Mouse (Mus musculus) stomach, postnatal 0 days (tissue): ENCODE data around the gene Zic4. TPM values are rescaled to one million over a fixed set of nuclear protein-coding genes. Genes with fewer than 3 reads are reported as not detected.

Experiments
- ATAC-seq: fragments of 200-750 bp; cut with Nextera tagmentation; 2 replicates; pipeline ENCODE4 v1.8.0; 2017; ENCODE audit not compliant: low FRiP score, low TSS enrichment
- DNase-seq: peaks from one replicate; pipeline ENCODE4 v3.0.0-alpha.2; 2016; ENCODE audit warnings: low spot score
- H3K27ac ChIP-seq: fragments of 300-500 bp; sonication (generic); replicated peaks from 2 replicates; pipeline ENCODE4 v1.5.1; 2014; ENCODE audit warnings: mild to moderate bottlenecking, control low read depth
- H3K27me3 ChIP-seq: fragments of 300-500 bp; sonication (generic); 2 replicates; pipeline ENCODE4 v1.6.1; 2014; ENCODE audit warnings: low read length; ENCODE audit not compliant: control insufficient read depth, insufficient read depth
- H3K36me3 ChIP-seq: fragments of 300-500 bp; sonication (generic); 2 replicates; pipeline ENCODE4 v1.6.1; 2014; ENCODE audit warnings: low read length, mixed read lengths; ENCODE audit not compliant: control insufficient read depth, insufficient read depth
- H3K4me1 ChIP-seq: fragments of 300-500 bp; sonication (generic); replicated peaks from 2 replicates; pipeline ENCODE4 v1.6.1; 2014; ENCODE audit warnings: antibody characterized with exemption; ENCODE audit not compliant: control insufficient read depth, insufficient read depth
- H3K4me2 ChIP-seq: fragments of 300-500 bp; sonication (generic); replicated peaks from 2 replicates; pipeline ENCODE4 v1.6.1; 2014; ENCODE audit warnings: low read depth, mild to moderate bottlenecking, control low read depth, moderate library complexity
- H3K4me3 ChIP-seq: fragments of 300-500 bp; sonication (generic); 2 replicates; pipeline ENCODE4 v1.5.1; 2014; ENCODE audit warnings: low read depth, low read length, control low read depth
- H3K9ac ChIP-seq: fragments of 300-500 bp; sonication (generic); 2 replicates; pipeline ENCODE4 v1.6.1; 2014; ENCODE audit warnings: mild to moderate bottlenecking, low read length, control low read depth, mixed read lengths
- H3K9me3 ChIP-seq: fragments of 300-500 bp; sonication (generic); 2 replicates; pipeline ENCODE4 v1.6.1; 2016; ENCODE audit warnings: low read length; ENCODE audit not compliant: control insufficient read depth
- CTCF ChIP-seq: IDR thresholded peaks from 2 replicates; pipeline ENCODE4 v1.5.1; 2016; ENCODE audit warnings: antibody characterized with exemption, low read depth, mild to moderate bottlenecking, moderate library complexity
- EP300 ChIP-seq: optimal IDR thresholded peaks from 2 replicates; pipeline ENCODE3; 2016; ENCODE audit warnings: antibody characterized with exemption
- WGBS: fragments of 180-500 bp; shearing (Covaris S2); extraction: QIAGEN DNeasy Blood & Tissue Kit; methylation state at CpG from one replicate; pipeline ENCODE4 v1.1.7; 2014; 5-methylcytosine and 5-hydroxymethylcytosine counted together
- polyA plus RNA-seq: library from polyadenylated mRNA; unstranded; fragments of >200 nt; fragmentation: Nextera tagmentation; extraction: Ambion mirVana; gene quantifications from 2 replicates; pipeline ENCODE4 v1.2.1, GENCODE M21; 2015

Gene Zic4
- polyA plus RNA-seq, 1 experiment from 2014 or later: not detected

DNA sequence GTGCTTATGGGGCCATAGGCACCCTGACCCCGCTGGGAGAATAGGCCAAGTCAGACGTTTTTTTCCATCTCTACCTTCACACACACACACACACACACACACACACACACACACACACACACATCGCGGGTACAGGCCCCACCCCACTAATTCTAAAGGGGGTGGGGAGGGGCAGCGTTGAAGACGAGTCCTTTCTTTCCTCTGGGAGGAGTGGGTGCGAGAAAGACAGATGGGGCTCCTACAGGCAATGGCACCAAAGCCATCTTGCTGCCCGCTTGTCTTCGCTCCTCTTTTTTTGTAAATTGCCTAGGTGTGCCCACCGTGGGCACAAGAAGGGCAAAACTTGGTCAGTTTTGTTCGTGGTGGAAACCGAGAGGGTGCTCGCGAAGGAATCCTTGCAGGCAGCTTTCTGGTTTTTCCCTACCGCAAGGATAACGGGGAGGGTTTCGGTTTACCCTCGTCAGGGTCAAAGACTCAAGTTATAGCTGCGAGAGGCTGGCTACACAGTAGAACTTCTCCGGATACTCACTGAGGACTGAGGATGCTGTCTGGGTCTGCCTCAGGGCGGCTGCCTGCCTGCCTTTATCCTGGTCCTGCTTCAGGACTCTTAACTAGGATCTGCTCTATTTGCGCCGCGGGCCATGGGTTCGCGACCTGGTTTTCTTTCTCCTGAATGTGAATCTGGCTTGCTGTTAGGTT, 7.2 kb downstream of the Zic4 start:
- DNase-seq (no peak), ATAC-seq (no peak)
- H3K9ac ChIP-seq: no peak overlapping the region
- H3K4me2 ChIP-seq: no peak overlapping the region
- no peaks in the 10 kb centered on the region for H3K9me3 ChIP-seq
- no peak for TF ChIP-seq CTCF
- no peak for TF ChIP-seq EP300
- H3K4me1 ChIP-seq: no peaks in the 10 kb centered on the region; the same call in 1 of the 2 replicates
- no peaks in the 10 kb centered on the region for H3K36me3 ChIP-seq
- WGBS: 3% methylated on average over 26 of the region's 26 CpGs
- no peak overlapping the region for H3K4me3 ChIP-seq
- no peak overlapping the region for H3K27ac ChIP-seq
- peaks cover 23% of the 10 kb centered on the region; the same call in 1 of the 2 replicates for H3K27me3 ChIP-seq

GRCm38 (mm10) chr9:91370191-91370708, 8.0 kb downstream of the Zic4 start:
- Histone ChIP-seq H3K27ac (no peak overlapping the region), H3K9me3 (no peaks in the 10 kb centered on the region), H3K4me3 (no peak overlapping the region), H3K4me2 (no peak overlapping the region), H3K9ac (no peak overlapping the region), H3K27me3 (peaks cover 16% of the 10 kb centered on the region; the same call in 1 of the 2 replicates), H3K36me3 (no peaks in the 10 kb centered on the region), H3K4me1 (no peaks in the 10 kb centered on the region; the same call in 1 of the 2 replicates)
- TF ChIP-seq CTCF (no peak), EP300 (no peak)
- 15% methylated on average over 6 of the region's 6 CpGs for WGBS
- DNase-seq (no peak), ATAC-seq (no peak)

- ATAC-seq (no peak), DNase-seq (no peak)
- H3K4me3 ChIP-seq: no peak overlapping the region
- peaks cover 13% of the 10 kb centered on the region; the same call in 1 of the 2 replicates for H3K27me3 ChIP-seq
- no peak overlapping the region for H3K27ac ChIP-seq
- no peaks in the 10 kb centered on the region for H3K4me1 ChIP-seq
- no peak overlapping the region for H3K9ac ChIP-seq
- H3K9me3 ChIP-seq: no peaks in the 10 kb centered on the region
- TF ChIP-seq EP300: no peak
- no peak for TF ChIP-seq CTCF
- no peaks in the 10 kb centered on the region for H3K36me3 ChIP-seq
- no peak overlapping the region for H3K4me2 ChIP-seq
These were observed 8.8 kb downstream of the Zic4 start for GRCm38 (mm10) chr9:91371011-91371410.

DNA sequence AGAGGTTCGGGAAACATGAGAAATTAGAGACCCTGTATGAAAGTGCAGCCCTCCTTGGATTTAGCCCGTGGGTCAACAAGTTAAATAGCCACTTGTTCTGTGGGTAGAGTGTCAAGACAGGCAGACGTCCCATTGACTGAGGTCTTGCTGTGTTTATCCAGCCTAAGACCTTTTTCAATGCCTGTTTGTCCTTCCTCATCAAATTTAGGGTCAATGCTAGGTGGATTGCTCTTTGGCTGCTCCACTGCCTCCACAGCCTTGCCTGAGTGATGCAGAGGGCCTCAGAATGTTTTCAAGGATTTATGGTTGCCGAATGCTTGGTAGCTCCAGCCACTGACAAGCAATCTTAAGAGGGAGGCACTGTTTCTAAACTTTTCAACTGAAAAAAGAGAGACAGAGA, 9.4 kb downstream of the Zic4 start:
- no peak overlapping the region for H3K27ac ChIP-seq
- ATAC-seq (no peak), DNase-seq (no peak)
- no peak overlapping the region for H3K9ac ChIP-seq
- H3K36me3 ChIP-seq: no peaks in the 10 kb centered on the region
- no peak overlapping the region for H3K4me2 ChIP-seq
- H3K27me3 ChIP-seq: peaks cover 13% of the 10 kb centered on the region; the same call in 1 of the 2 replicates
- 14% methylated on average over 4 of the region's 4 CpGs for WGBS
- H3K4me3 ChIP-seq: no peak overlapping the region
- no peaks in the 10 kb centered on the region for H3K4me1 ChIP-seq
- H3K9me3 ChIP-seq: no peaks in the 10 kb centered on the region
- TF ChIP-seq CTCF: no peak

- Histone ChIP-seq H3K27ac (no peak overlapping the region), H3K9me3 (no peaks in the 10 kb centered on the region), H3K4me3 (no peak overlapping the region), H3K36me3 (no peaks in the 10 kb centered on the region), H3K4me1 (no peaks in the 10 kb centered on the region), H3K27me3 (peaks cover 22% of the 10 kb centered on the region), H3K9ac (no peak overlapping the region), H3K4me2 (no peak overlapping the region)
- 23% methylated on average over 3 of the region's 3 CpGs for WGBS
- ATAC-seq (no peak), DNase-seq (no peak)
- no peak for TF ChIP-seq EP300
- TF ChIP-seq CTCF: no peak
These were observed 11.8 kb downstream of the Zic4 start for GRCm38 (mm10) chr9:91373811-91374575.

GRCm38 (mm10) chr9:91374665-91375064, 12.5 kb downstream of the Zic4 start:
- no peak for TF ChIP-seq CTCF
- no peak for TF ChIP-seq EP300
- H3K4me3 ChIP-seq: no peak overlapping the region
- WGBS: 6% methylated on average over 4 of the region's 4 CpGs
- H3K9me3 ChIP-seq: no peaks in the 10 kb centered on the region
- no peaks in the 10 kb centered on the region for H3K4me1 ChIP-seq
- no peak for ATAC-seq
- H3K27ac ChIP-seq: no peak overlapping the region
- no peaks in the 10 kb centered on the region for H3K36me3 ChIP-seq
- no peak overlapping the region for H3K9ac ChIP-seq
- no peak for DNase-seq
- peaks cover 21% of the 10 kb centered on the region for H3K27me3 ChIP-seq
- H3K4me2 ChIP-seq: no peak overlapping the region
